Mouse (Mus musculus) hematopoietic stem cell, adult 5-6 weeks (primary cell): ENCODE results near the gene Fubp1. TPM values are rescaled to one million over a fixed set of nuclear protein-coding genes. Genes with fewer than 3 reads are reported as not detected.

Source experiments
- total RNA-seq: library from RNA; stranded (forward); fragments of 172-1452, 232-1000 nt; gene quantifications from 2 replicates; pipeline ENCODE4 v1.2.3, GENCODE M21; 2017

Gene Fubp1
- total RNA-seq, 1 experiment from 2014 or later: 297 TPM

Other genes starting within 250 kb of the Fubp1 start
- gene Gipc2, start 44.2 kb upstream of the Fubp1 start, total RNA-seq: not detected in 2 replicates
- 85.7 and 94.4 TPM in 2 replicates for gene Dnajb4, start 120 bp upstream of the Fubp1 start, total RNA-seq
- 1.5 and 2.3 TPM in 2 replicates for gene Nexn, start 55.9 kb downstream of the Fubp1 start, total RNA-seq
- gene Miga1, start 130.0 kb downstream of the Fubp1 start, total RNA-seq: 28.0 and 30.8 TPM in 2 replicates
- 58.0 and 72.5 TPM in 2 replicates for gene Usp33, start 136.1 kb downstream of the Fubp1 start, total RNA-seq
- 92.6 and 113 TPM in 2 replicates for gene Zzz3, start 185.1 kb downstream of the Fubp1 start, total RNA-seq